Mouse (Mus musculus) forebrain, postnatal 0 days (tissue): Measurements from ENCODE around the gene Polr2i. TPM values are rescaled to one million over a fixed set of nuclear protein-coding genes. Genes with fewer than 3 reads are reported as not detected.

Experiments used
- ATAC-seq: fragments of 200-750 bp; cut with Nextera tagmentation; 2 replicates; pipeline ENCODE4 v1.8.0; 2017; ENCODE audit warnings: mild to moderate bottlenecking, moderate library complexity
- DNase-seq: peaks from one replicate; pipeline ENCODE4 v3.0.0-alpha.2; 2015
- H3K27ac ChIP-seq: fragments of 300-500 bp; sonication (generic); 2 replicates; pipeline ENCODE4 v1.5.1; 2014; ENCODE audit warnings: low read depth, mild to moderate bottlenecking, antibody characterized with exemption, low read length, moderate library complexity, mixed read lengths
- H3K27me3 ChIP-seq: fragments of 300-500 bp; sonication (generic); 2 replicates; pipeline ENCODE4 v1.6.1; 2014; ENCODE audit warnings: mild to moderate bottlenecking, low read length, mixed read lengths; ENCODE audit not compliant: insufficient read depth
- H3K36me3 ChIP-seq: fragments of 300-500 bp; sonication (generic); 2 replicates; pipeline ENCODE4 v1.6.1; 2014; ENCODE audit warnings: mild to moderate bottlenecking, moderate library complexity; ENCODE audit not compliant: insufficient read depth
- H3K4me1 ChIP-seq: fragments of 300-500 bp; sonication (generic); 2 replicates; pipeline ENCODE4 v1.6.1; 2014; ENCODE audit warnings: antibody characterized with exemption; ENCODE audit not compliant: insufficient read depth
- H3K4me2 ChIP-seq: fragments of 300-500 bp; sonication (generic); 2 replicates; pipeline ENCODE4 v1.6.1; 2014; ENCODE audit warnings: low read depth, mild to moderate bottlenecking, moderate library complexity
- H3K4me3 ChIP-seq: fragments of 300-500 bp; sonication (generic); 2 replicates; pipeline ENCODE4 v1.5.1; 2014; ENCODE audit warnings: low read depth, low read length, mixed read lengths
- H3K9ac ChIP-seq: fragments of 300-500 bp; sonication (generic); 2 replicates; pipeline ENCODE4 v1.6.1; 2014; ENCODE audit warnings: mild to moderate bottlenecking
- H3K9me3 ChIP-seq: fragments of 300-500 bp; sonication (generic); 2 replicates; pipeline ENCODE4 v1.6.1; 2016; ENCODE audit warnings: low read length
- CTCF ChIP-seq: sonication (generic); IDR thresholded peaks from 2 replicates; pipeline ENCODE4 v1.5.1; 2016; ENCODE audit warnings: antibody characterized with exemption, control low read depth, low read depth
- WGBS: fragments of 180-500 bp; shearing (Covaris S2); extraction: QIAGEN DNeasy Blood & Tissue Kit; methylation state at CpG from one replicate; pipeline ENCODE4 v1.1.7; 2014; 5-methylcytosine and 5-hydroxymethylcytosine counted together
- polyA plus RNA-seq: library from polyadenylated mRNA; unstranded; fragments of >200 nt; fragmentation: Nextera tagmentation; extraction: Ambion mirVana; gene quantifications from 2 replicates; pipeline ENCODE4 v1.2.1, GENCODE M21; 2015
- total RNA-seq: library from RNA; depleted of rRNA; stranded (reverse); fragments of >200 nt; gene quantifications from 2 replicates; pipeline ENCODE4 v1.2.3, GENCODE M21; 2014

The Polr2i gene
- total and polyA plus RNA-seq, 2 experiments from 2014 or later, result 71.0 to 186 TPM

DNA sequence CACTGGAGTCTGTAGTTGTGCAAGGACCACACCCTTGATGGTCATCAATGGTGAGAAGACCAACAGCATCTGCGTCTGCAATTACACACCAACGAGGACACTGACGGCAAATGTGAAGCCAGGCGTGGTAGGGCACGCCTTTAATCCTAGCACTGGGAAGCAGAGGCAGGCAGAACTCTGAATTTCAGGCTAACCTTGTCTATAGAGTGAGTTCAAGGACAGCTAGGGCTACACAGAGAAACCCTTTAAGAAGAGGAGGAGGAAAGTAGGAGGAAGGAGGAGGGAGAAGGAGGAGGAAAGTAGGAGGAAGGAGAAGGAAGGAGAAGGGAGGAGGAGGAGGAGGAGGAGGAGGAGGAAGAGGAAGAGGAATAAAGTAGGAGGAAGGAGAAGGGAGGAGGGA, 33.8 kb downstream of the Polr2i start:
- no peak overlapping the region for H3K9ac ChIP-seq
- ATAC-seq (no peak), DNase-seq (no peak)
- H3K36me3 ChIP-seq, result peaks cover 7% of the 10 kb centered on the region; the same call in 1 of the 2 replicates
- H3K27ac ChIP-seq, result no peak overlapping the region
- no peak for TF ChIP-seq CTCF
- no peaks in the 10 kb centered on the region for H3K9me3 ChIP-seq
- no peaks in the 10 kb centered on the region for H3K27me3 ChIP-seq
- 93% methylated on average over 5 of the region's 5 CpGs for WGBS
- no peak overlapping the region for H3K4me2 ChIP-seq
- no peaks in the 10 kb centered on the region for H3K4me1 ChIP-seq
- no peak overlapping the region for H3K4me3 ChIP-seq

DNA sequence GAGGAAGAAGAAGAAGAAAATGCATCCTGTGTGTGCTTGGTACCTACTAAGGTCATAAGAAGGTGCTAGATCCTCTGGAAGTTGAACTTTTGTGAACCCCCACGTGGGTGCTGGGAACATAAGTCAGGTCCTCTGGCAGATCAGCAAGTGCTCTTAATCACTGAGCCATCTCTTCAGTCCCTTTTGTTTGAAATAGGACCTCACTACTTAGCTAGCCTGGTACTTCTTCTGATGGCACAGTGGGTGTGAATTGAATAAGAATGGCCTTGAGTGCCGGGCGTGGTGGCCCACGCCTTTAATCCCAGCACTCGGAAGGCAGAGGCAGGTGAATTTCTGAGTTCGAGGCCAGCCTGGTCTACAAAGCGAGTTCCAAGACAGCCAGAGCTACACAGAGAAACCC, 34.2 kb downstream of the Polr2i start:
- Histone ChIP-seq H3K36me3 (peaks cover 7% of the 10 kb centered on the region; the same call in 1 of the 2 replicates), H3K9ac (no peak overlapping the region), H3K27ac (no peak overlapping the region), H3K9me3 (no peaks in the 10 kb centered on the region), H3K4me2 (no peak overlapping the region), H3K27me3 (no peaks in the 10 kb centered on the region), H3K4me1 (no peaks in the 10 kb centered on the region), H3K4me3 (no peak overlapping the region)
- WGBS, result 95% methylated on average over 7 of the region's 7 CpGs
- DNase-seq (no peak), ATAC-seq (no peak)
- no peak for TF ChIP-seq CTCF

DNA sequence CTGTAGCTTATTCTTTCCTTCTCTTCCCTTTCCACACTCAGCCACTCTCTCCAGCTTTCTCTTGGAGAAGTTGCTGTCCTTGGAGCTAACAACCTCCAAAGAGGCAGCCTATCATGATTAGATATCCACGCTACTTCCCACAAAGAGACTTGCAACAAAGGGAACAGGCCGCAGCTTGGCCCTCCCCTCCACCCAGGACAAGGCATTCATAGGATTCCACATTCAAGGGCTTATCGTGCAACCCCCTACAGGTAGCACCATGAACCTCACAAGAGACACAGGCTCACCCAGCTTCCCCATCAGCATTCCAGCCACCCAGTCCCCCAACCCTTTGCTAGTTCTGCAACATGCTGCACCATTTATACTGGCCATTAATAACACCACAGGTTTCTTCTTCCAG, 35.0 kb downstream of the Polr2i start:
- Histone ChIP-seq H3K36me3 (peaks cover 7% of the 10 kb centered on the region; the same call in 1 of the 2 replicates), H3K4me2 (no peak overlapping the region), H3K27ac (no peak overlapping the region), H3K4me1 (no peaks in the 10 kb centered on the region), H3K4me3 (no peak overlapping the region), H3K27me3 (no peaks in the 10 kb centered on the region), H3K9ac (no peak overlapping the region), H3K9me3 (no peaks in the 10 kb centered on the region)
- no peak for ATAC-seq
- 77% methylated on average over 3 of the region's 3 CpGs for WGBS
- no peak for TF ChIP-seq CTCF
- no peak for DNase-seq

DNA sequence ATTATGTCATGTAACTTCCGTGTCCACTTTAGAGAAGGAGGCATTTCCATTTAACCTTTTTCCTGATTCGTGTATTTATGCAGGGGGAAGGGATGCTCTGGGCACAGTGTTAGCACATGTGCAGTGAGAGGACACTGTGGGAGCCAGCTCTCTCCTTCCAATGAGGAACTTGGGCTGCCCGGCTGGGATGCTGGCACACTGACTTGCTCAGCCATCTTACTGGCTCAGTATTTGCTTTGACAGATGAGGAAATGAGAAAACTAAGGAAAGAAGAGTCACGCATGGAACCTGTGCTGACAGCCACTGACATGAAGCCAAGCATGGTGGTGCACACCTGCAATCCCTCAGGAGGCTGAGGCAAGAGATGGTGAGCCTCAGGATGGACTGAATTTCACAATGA, 37.9 kb downstream of the Polr2i start:
- no peaks in the 10 kb centered on the region for H3K9me3 ChIP-seq
- H3K9ac ChIP-seq, result no peak overlapping the region
- TF ChIP-seq CTCF, result no peak
- no peak overlapping the region for H3K4me3 ChIP-seq
- no peak overlapping the region for H3K27ac ChIP-seq
- peaks cover 2% of the 10 kb centered on the region; the same call in 1 of the 2 replicates for H3K36me3 ChIP-seq
- ATAC-seq (no peak), DNase-seq (no peak)
- H3K4me2 ChIP-seq, result no peak overlapping the region
- no peaks in the 10 kb centered on the region for H3K4me1 ChIP-seq
- 84% methylated on average over 4 of the region's 4 CpGs for WGBS
- H3K27me3 ChIP-seq, result no peaks in the 10 kb centered on the region

DNA sequence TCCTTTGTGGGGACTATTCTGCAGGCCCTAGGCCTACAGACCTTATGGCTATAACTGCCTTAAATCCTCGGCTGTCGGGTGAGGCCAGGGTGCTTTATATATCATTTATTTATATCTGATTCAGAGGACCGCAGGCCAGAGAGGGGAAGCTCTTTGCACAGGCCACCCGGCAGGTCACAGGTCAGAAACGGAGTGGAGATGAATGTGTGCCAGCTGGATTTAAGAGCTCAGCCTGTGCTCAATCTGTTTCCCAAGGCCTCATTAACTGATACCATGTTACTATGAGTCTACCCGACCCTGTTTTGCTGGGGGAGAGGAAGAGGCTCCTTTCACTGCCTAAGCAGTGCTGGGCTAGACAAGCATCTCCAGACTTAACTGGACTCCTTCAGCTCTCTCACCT, 42.6 kb downstream of the Polr2i start:
- DNase-seq (no peak), ATAC-seq (no peak)
- Histone ChIP-seq H3K4me3 (no peak overlapping the region), H3K4me1 (no peaks in the 10 kb centered on the region), H3K4me2 (no peak overlapping the region), H3K9ac (no peak overlapping the region), H3K27me3 (no peaks in the 10 kb centered on the region), H3K36me3 (no peaks in the 10 kb centered on the region), H3K9me3 (no peaks in the 10 kb centered on the region), H3K27ac (no peak overlapping the region)
- TF ChIP-seq CTCF, result no peak
- 88% methylated on average over 6 of the region's 6 CpGs for WGBS

DNA sequence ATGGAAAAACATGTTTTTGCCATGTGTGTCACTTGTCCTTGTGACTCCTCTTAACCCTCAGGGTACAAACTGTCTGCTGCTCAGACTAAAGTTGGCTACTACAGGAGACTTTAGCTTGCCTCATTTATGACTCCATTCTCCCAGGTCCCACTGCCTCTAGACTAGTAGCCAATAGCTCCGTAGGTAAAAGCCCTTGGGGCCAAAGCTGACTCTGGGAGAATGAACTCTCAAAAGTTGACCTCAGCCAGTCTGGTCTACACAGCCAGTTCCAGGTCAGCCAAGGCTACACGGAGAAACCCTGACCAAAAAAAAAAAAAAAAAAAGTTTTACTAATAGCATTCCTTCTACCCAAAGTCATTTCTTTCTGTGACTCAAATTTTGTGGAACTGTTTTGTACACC, 47.2 kb downstream of the Polr2i start:
- Histone ChIP-seq H3K4me1 (0 out of 2 replicates have a peak, but pooled peaks cover 4% of the 10 kb centered on the region), H3K27ac (no peak overlapping the region), H3K4me3 (no peak overlapping the region), H3K4me2 (no peak overlapping the region), H3K9ac (no peak overlapping the region), H3K36me3 (no peaks in the 10 kb centered on the region), H3K9me3 (no peaks in the 10 kb centered on the region), H3K27me3 (no peaks in the 10 kb centered on the region)
- DNase-seq (no peak), ATAC-seq (no peak)
- 52% methylated on average over 2 of the region's 2 CpGs for WGBS
- no peak for TF ChIP-seq CTCF

DNA sequence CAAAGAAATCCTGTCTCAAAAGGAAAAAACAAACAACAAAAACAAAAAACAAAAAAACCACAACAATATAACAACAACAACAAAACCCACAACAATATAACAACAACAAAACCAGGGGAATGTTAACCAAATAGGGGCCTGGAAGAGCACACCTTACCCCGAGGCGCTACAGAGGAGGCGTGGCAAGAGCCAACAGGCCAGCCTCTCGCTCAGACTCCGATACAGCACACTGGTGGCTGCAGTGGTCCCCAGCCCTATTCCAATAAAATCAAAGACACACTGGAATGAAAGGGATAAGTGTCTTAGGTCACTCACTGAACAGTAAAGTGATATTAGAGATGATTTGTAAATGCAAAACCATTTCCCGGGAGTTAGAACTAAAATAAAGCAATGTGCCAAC, 47.8 kb downstream of the Polr2i start:
- H3K27me3 ChIP-seq, result no peaks in the 10 kb centered on the region
- no peaks in the 10 kb centered on the region for H3K9me3 ChIP-seq
- peak overlapping the region; percentile 86 for H3K4me2 ChIP-seq
- ATAC-seq, result no peak
- no peak for TF ChIP-seq CTCF
- 0 out of 2 replicates have a peak, but pooled peaks cover 4% of the 10 kb centered on the region for H3K4me1 ChIP-seq
- WGBS, result under 1% methylated on average over 6 of the region's 6 CpGs
- H3K36me3 ChIP-seq, result no peaks in the 10 kb centered on the region
- H3K9ac ChIP-seq, result peak overlapping the region; percentile 41
- no peak overlapping the region; the same call in 1 of the 2 replicates for H3K27ac ChIP-seq
- H3K4me3 ChIP-seq, result peak overlapping the region; percentile 69
- DNase-seq, result no peak
